Mouse (Mus musculus): ENCODE measurements around the gene Atp2c2. TPM values are rescaled to one million over a fixed set of nuclear protein-coding genes. Genes with fewer than 3 reads are reported as not detected.

The Atp2c2 gene
- 66.6 and 75.5 TPM in 2 replicates for polyA plus RNA-seq (2012; rRNA removed)

GRCm38 (mm10) chr8:119699549-119700134 lies at the start of gene Atp2c2:
Gene Atp2c2 (plus strand): TSS chr8:119700009.

GRCm38 (mm10) chr8:119666219-119666951 lies 33.4 kb upstream of the Atp2c2 start, which contains the start of gene Wfdc1:
Gene Wfdc1 (plus strand): TSS chr8:119666365.

GRCm38 (mm10) chr8:119778263-119778662 lies 78.5 kb downstream of the Atp2c2 start, which contains the start of gene Tldc1:
Gene Tldc1 (minus strand): TSS chr8:119778416.

Other genes starting within 250 kb of the Atp2c2 start
- 0.17 and 0.19 TPM in 2 replicates for gene Slc38a8, start 198.3 kb upstream of the Atp2c2 start, polyA plus RNA-seq (2012; rRNA removed)
- gene Mbtps1, start 141.3 kb upstream of the Atp2c2 start, polyA plus RNA-seq (2012; rRNA removed) = 68.3 and 75.2 TPM in 2 replicates
- gene Hsdl1, start 124.8 kb upstream of the Atp2c2 start, polyA plus RNA-seq (2012; rRNA removed) = 24.6 and 27.3 TPM in 2 replicates
- gene Dnaaf1, start 124.8 kb upstream of the Atp2c2 start, polyA plus RNA-seq (2012; rRNA removed) = 0.55 and 1.1 TPM in 2 replicates
- gene Taf1c, start 94.8 kb upstream of the Atp2c2 start, polyA plus RNA-seq (2012; rRNA removed) = 38.8 and 42.2 TPM in 2 replicates
- 0.16 TPM in 1 of 2 replicates, not detected in the other for gene Adad2, start 87.3 kb upstream of the Atp2c2 start, polyA plus RNA-seq (2012; rRNA removed)
- 1.5 and 1.8 TPM in 2 replicates for gene Kcng4, start 64.3 kb upstream of the Atp2c2 start, polyA plus RNA-seq (2012; rRNA removed)
- 158 and 167 TPM in 2 replicates for gene Wfdc1, start 33.6 kb upstream of the Atp2c2 start, polyA plus RNA-seq (2012; rRNA removed)
- 13.4 and 15.5 TPM in 2 replicates for gene Tldc1, start 78.4 kb downstream of the Atp2c2 start, polyA plus RNA-seq (2012; rRNA removed)
- gene Cotl1, start 140.5 kb downstream of the Atp2c2 start, polyA plus RNA-seq (2012; rRNA removed) = 169 and 192 TPM in 2 replicates
- 21.8 and 35.2 TPM in 2 replicates for gene Klhl36, start 162.3 kb downstream of the Atp2c2 start, polyA plus RNA-seq (2012; rRNA removed)
- gene Usp10, start 210.4 kb downstream of the Atp2c2 start, polyA plus RNA-seq (2012; rRNA removed) = 65.5 and 70.6 TPM in 2 replicates
- gene Gm20388, start 210.8 kb downstream of the Atp2c2 start, polyA plus RNA-seq (2012; rRNA removed) = 28.4 and 30.8 TPM in 2 replicates

Measured in colon, adult 2 months (tissue).